Comparison of ENCODE assay signal across 9 mouse cellular contexts in the genomic region with DNA sequence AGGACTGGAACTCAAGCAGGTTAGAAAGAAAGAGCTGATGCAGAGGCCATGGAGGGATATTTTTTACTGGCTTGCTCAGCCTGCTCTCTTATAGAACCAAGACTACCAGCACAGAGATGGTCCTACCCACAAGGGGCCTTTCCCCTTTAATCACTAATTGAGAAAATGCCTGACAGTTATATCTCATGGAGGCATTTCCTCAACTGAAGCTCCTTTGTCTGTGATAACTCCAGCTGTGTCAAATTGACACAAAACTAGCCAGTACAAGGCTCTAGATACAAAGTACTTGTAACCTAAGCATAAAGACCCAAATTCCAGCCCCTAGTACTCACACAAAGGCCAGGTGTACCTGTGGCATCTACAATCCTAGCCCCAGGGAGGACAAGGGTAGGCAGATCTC. TPM values are rescaled to one million over a fixed set of nuclear protein-coding genes. Genes with fewer than 3 reads are reported as not detected.
DNase-seq lines count a peak whose midpoint lies in the region; ATAC-seq and TF ChIP-seq lines count a peak whose summit lies in the region.
"Not testable (repeated sequence)": the region's sequence is repeated elsewhere in the genome, so short reads cannot be mapped to it uniquely, and the experiment has no call there.
"Had no signal": no experiment of that assay in that cellular context is flagged by ENCODE, and none has a peak within 500 bp of the region (broad histone marks: within the 10 kb centered on the region; RNA-seq: fewer than 3 reads in every experiment).

No protein-coding gene starts in this region.

- not testable (repeated sequence) for ATAC-seq in heart, embryonic 13.5 days (ENCODE audit: extremely low read depth, insufficient number of reproducible peaks, low FRiP score, low TSS enrichment); liver, embryonic 11.5 days (replicated peaks; ENCODE audit: low FRiP score); liver, embryonic 13.5 days (ENCODE audit: low read depth); liver, embryonic 15.5 days (ENCODE audit: insufficient read depth); liver, postnatal 0 days

- intact Hi-C loops in gastrocnemius, adult 2 months (cut with DNase I) = loop anchor here (5.0 kb wide), 1 partner anchor 128 kb away; no protein-coding TSS in a partner anchor

- not testable (repeated sequence) for H3K27me3 ChIP-seq in MEL (ENCODE audit: control insufficient read depth in 1 of 2, insufficient read depth in 2 of 2, low read length in 2 of 2); heart, embryonic 13.5 days (replicated peaks); liver, embryonic 11.5 days (replicated peaks; ENCODE audit: control insufficient read depth, insufficient read depth, low read length); liver, embryonic 13.5 days; liver, embryonic 15.5 days; liver, postnatal 0 days (ENCODE audit: insufficient read depth, low read length)

- peaks cover 24% of the 10 kb centered on the region for H3K79me2 ChIP-seq in MEL (ENCODE audit: control insufficient read depth, insufficient read depth, low read length, poor library complexity)

- peak overlapping the region; percentile 82 for H3K4me2 ChIP-seq in heart, embryonic 13.5 days
- peak overlapping the region; percentile 89 for H3K4me2 ChIP-seq in liver, embryonic 11.5 days
- peak overlapping the region; percentile 83 for H3K4me2 ChIP-seq in liver, embryonic 13.5 days
- peak overlapping the region; percentile 85 for H3K4me2 ChIP-seq in liver, embryonic 15.5 days
- peak overlapping the region; percentile 98 for H3K4me2 ChIP-seq in liver, postnatal 0 days (ENCODE audit: low read depth, low read length)

- TF ChIP-seq EP300 in MEL (IDR thresholded peaks at IDR 0.05; ENCODE audit: low read depth in 1 of 2, low read length in 2 of 2) = peak; percentile 19 to 72; a peak in 2 of 4 replicates
- peak; percentile 43 for TF ChIP-seq EP300 in liver, postnatal 0 days (IDR thresholded peaks at IDR 0.05; ENCODE audit: low read depth)

- TF ChIP-seq CTCF in MEL (IDR thresholded peaks at IDR 0.05 in 2 of 3, conservative IDR thresholded peaks at IDR 0.05 in 1 of 3; ENCODE audit: control insufficient read depth in 1 of 3, insufficient read depth in 1 of 3, low read depth in 2 of 3, low read length in 3 of 3, poor library complexity in 1 of 3, severe bottlenecking in 1 of 3); gastrocnemius, adult 2 months (IDR thresholded peaks at IDR 0.05); liver, postnatal 0 days (IDR thresholded peaks at IDR 0.05; ENCODE audit: low read depth): not testable (repeated sequence)

- H3K9ac ChIP-seq in MEL (ENCODE audit: control insufficient read depth, low read depth, low read length, poor library complexity, severe bottlenecking) = peak overlapping the region; percentile 43
- not testable (repeated sequence) for H3K9ac ChIP-seq in heart, embryonic 13.5 days; liver, embryonic 11.5 days (ENCODE audit: low read depth, low read length); liver, postnatal 0 days (replicated peaks)
- peak overlapping the region; percentile 57 for H3K9ac ChIP-seq in liver, embryonic 13.5 days
- peak overlapping the region; percentile 45 for H3K9ac ChIP-seq in liver, embryonic 15.5 days

- TF ChIP-seq RAD21 in MEL (IDR thresholded peaks at IDR 0.05; ENCODE audit: low read depth, low read length) = not testable (repeated sequence)

- peaks cover 29 to 35% of the 10 kb centered on the region in 2 experiments for H3K4me1 ChIP-seq in MEL (ENCODE audit: control insufficient read depth in 1 of 2, insufficient read depth in 2 of 2, low read length in 2 of 2)
- peaks cover 25% of the 10 kb centered on the region for H3K4me1 ChIP-seq in heart, embryonic 13.5 days
- H3K4me1 ChIP-seq in liver, embryonic 11.5 days (replicated peaks; ENCODE audit: control insufficient read depth, insufficient read depth, low read length) = peaks cover 24% of the 10 kb centered on the region
- peaks cover 68% of the 10 kb centered on the region for H3K4me1 ChIP-seq in liver, embryonic 13.5 days (replicated peaks)
- H3K4me1 ChIP-seq in liver, embryonic 15.5 days (replicated peaks) = peaks cover 67% of the 10 kb centered on the region
- peaks cover 24% of the 10 kb centered on the region for H3K4me1 ChIP-seq in liver, postnatal 0 days (ENCODE audit: insufficient read depth)

- peak overlapping the region; percentile 85 for H3K27ac ChIP-seq in MEL (ENCODE audit: control insufficient read depth, low read depth, low read length)
- H3K27ac ChIP-seq in gastrocnemius, adult 2 months = peak overlapping the region; percentile 98; the same call in 1 of the 2 replicates
- H3K27ac ChIP-seq in heart, embryonic 13.5 days (replicated peaks) = not testable (repeated sequence)
- H3K27ac ChIP-seq in liver, embryonic 11.5 days (ENCODE audit: low read depth, low read length) = peak overlapping the region; percentile 62
- H3K27ac ChIP-seq in liver, embryonic 13.5 days = peak overlapping the region; percentile 98
- peak overlapping the region; percentile 93 for H3K27ac ChIP-seq in liver, embryonic 15.5 days (replicated peaks)
- peak overlapping the region; percentile 70 for H3K27ac ChIP-seq in liver, postnatal 0 days (ENCODE audit: low read depth)

- DNase-seq in MEL (ENCODE audit: low read depth, low spot score); gastrocnemius, adult 2 months; liver, embryonic 11.5 days (ENCODE audit: low spot score); liver, postnatal 0 days: not testable (repeated sequence)
- peak; percentile 7 for DNase-seq in liver, embryonic 13.5 days
- DNase-seq in testis, postnatal 14 days (ENCODE audit: low spot score) = peak; percentile 38

- not testable (repeated sequence) for H3K4me3 ChIP-seq in MEL (ENCODE audit: control insufficient read depth in 1 of 2, insufficient read depth in 1 of 2, low read depth in 2 of 2, low read length in 2 of 2); gastrocnemius, adult 2 months; heart, embryonic 13.5 days; liver, embryonic 11.5 days (ENCODE audit: low read depth, low read length)
- peak overlapping the region; percentile 98 for H3K4me3 ChIP-seq in liver, embryonic 13.5 days (replicated peaks)
- H3K4me3 ChIP-seq in liver, embryonic 15.5 days (replicated peaks) = peak overlapping the region; percentile 34
- peak overlapping the region; percentile 100; the same call in 1 of the 2 replicates for H3K4me3 ChIP-seq in liver, postnatal 0 days (ENCODE audit: low read depth, low read length)

- peaks cover 0 to 46% of the 10 kb centered on the region in 2 experiments; a peak in 2 of 4 replicates for H3K36me3 ChIP-seq in MEL (ENCODE audit: control insufficient read depth in 1 of 2, insufficient read depth in 2 of 2, low read length in 2 of 2)
- H3K36me3 ChIP-seq in heart, embryonic 13.5 days; liver, embryonic 11.5 days (ENCODE audit: control insufficient read depth, insufficient read depth, low read length); liver, embryonic 13.5 days; liver, embryonic 15.5 days (replicated peaks); liver, postnatal 0 days (replicated peaks; ENCODE audit: insufficient read depth, low read length): not testable (repeated sequence)

- not testable (repeated sequence) for TF ChIP-seq POLR2A in MEL (IDR thresholded peaks at IDR 0.05; ENCODE audit: control insufficient read depth in 1 of 2, insufficient read depth in 1 of 2, low read depth in 1 of 2, low read length in 2 of 2, poor library complexity in 1 of 2)

- H3K9me3 ChIP-seq in MEL (replicated peaks; ENCODE audit: insufficient read depth, low read length); heart, embryonic 13.5 days; liver, embryonic 11.5 days (ENCODE audit: control insufficient read depth, low read length); liver, embryonic 13.5 days (replicated peaks); liver, embryonic 15.5 days (replicated peaks); liver, postnatal 0 days (ENCODE audit: low read length): not testable (repeated sequence)

TF ChIP-seq in MEL, 35 proteins besides CTCF, POLR2A, EP300 and RAD21 (continues in another document):
- TF ChIP-seq ETS1 (IDR thresholded peaks at IDR 0.05; ENCODE audit: low read depth, low read length) (0 out of 2 replicates have a peak, but pooled peaks have one; percentile 42), TCF12 (IDR thresholded peaks at IDR 0.05; ENCODE audit: low read depth, low read length) (0 out of 2 replicates have a peak, but pooled peaks have one; percentile 45), SIN3A (IDR thresholded peaks at IDR 0.05; ENCODE audit: low read length) (peak; percentile 36)

RNA-seq across cellular contexts. Expression of a gene that starts 2.2 kb away (rescaled TPM):
- total RNA-seq in MEL (2012; rRNA removed) = 65.6 and 68.5 TPM in 2 replicates
- 10 to 100 TPM in 1 of 2 experiments, not detected in 1; 83.5 TPM for polyA plus RNA-seq in MEL (2012; ENCODE audit: insufficient read depth in 1 of 2, insufficient read length in 2 of 2, low read depth in 1 of 2, low replicate concordance in 2 of 2, missing spikeins in 1 of 2)
- 10 to 100 TPM; 72.5 to 84.7 TPM for total RNA-seq in gastrocnemius, adult 2 months (2021)
- polyA plus RNA-seq in heart, embryonic 13.5 days (2015; fragmentation: Nextera tagmentation; extraction: Ambion mirVana) = 76.9 and 83.7 TPM in 2 replicates
- 117 and 130 TPM in 2 replicates for polyA plus RNA-seq in liver, embryonic 11.5 days (2014; fragmentation: Nextera tagmentation; extraction: Ambion mirVana)
- 147 and 159 TPM in 2 replicates for polyA plus RNA-seq in liver, embryonic 13.5 days (2015; fragmentation: Nextera tagmentation; extraction: Ambion mirVana)
- polyA plus RNA-seq in liver, embryonic 15.5 days (2015; fragmentation: Nextera tagmentation; extraction: Ambion mirVana) = 159 and 162 TPM in 2 replicates
- polyA plus RNA-seq in liver, postnatal 0 days (2015; fragmentation: Nextera tagmentation; extraction: Ambion mirVana) = 119 and 126 TPM in 2 replicates

RNA-seq across cellular contexts. Expression of a gene that starts 3.2 kb away (rescaled TPM):
- 0.29 and 0.35 TPM in 2 replicates for total RNA-seq in MEL (2012; rRNA removed)
- under 1 TPM in 1 of 2 experiments, not detected in 1; 0.93 TPM for polyA plus RNA-seq in MEL (2012; ENCODE audit: insufficient read depth in 1 of 2, insufficient read length in 2 of 2, low read depth in 1 of 2, low replicate concordance in 2 of 2, missing spikeins in 1 of 2)
- total RNA-seq in gastrocnemius, adult 2 months (2021) = 10 to 100 TPM; 56.0 to 64.8 TPM
- 6.5 and 7.9 TPM in 2 replicates for polyA plus RNA-seq in heart, embryonic 13.5 days (2015; fragmentation: Nextera tagmentation; extraction: Ambion mirVana)
- polyA plus RNA-seq in liver, embryonic 11.5 days (2014; fragmentation: Nextera tagmentation; extraction: Ambion mirVana) = 1.3 and 2.0 TPM in 2 replicates
- 1.7 and 1.9 TPM in 2 replicates for polyA plus RNA-seq in liver, embryonic 13.5 days (2015; fragmentation: Nextera tagmentation; extraction: Ambion mirVana)
- polyA plus RNA-seq in liver, embryonic 15.5 days (2015; fragmentation: Nextera tagmentation; extraction: Ambion mirVana) = 3.3 and 4.8 TPM in 2 replicates
- 2.1 and 2.8 TPM in 2 replicates for polyA plus RNA-seq in liver, postnatal 0 days (2015; fragmentation: Nextera tagmentation; extraction: Ambion mirVana)
- polyA plus RNA-seq: CD4-positive, CD25-positive, alpha-beta regulatory T cell, adult 4 months had no signal
